Mouse (Mus musculus) cortical plate, adult 2 months (tissue): Measurements from ENCODE around the gene Cdk5rap3. TPM values are rescaled to one million over a fixed set of nuclear protein-coding genes. Genes with fewer than 3 reads are reported as not detected.

Source experiments
- H3K27ac ChIP-seq: fragments of 200-500 bp; 2 replicates; pipeline ENCODE4 v1.5.1; 2012; ENCODE audit warnings: low read length, control low read depth, inconsistent platforms; ENCODE audit not compliant: insufficient read depth
- H3K4me1 ChIP-seq: fragments of 200-500 bp; 2 replicates; pipeline ENCODE4 v1.6.1; 2011; ENCODE audit warnings: low read length; ENCODE audit not compliant: control insufficient read depth, insufficient read depth
- H3K4me3 ChIP-seq: fragments of 200-500 bp; 2 replicates; pipeline ENCODE4 v1.5.1; 2011; ENCODE audit warnings: mild to moderate bottlenecking, low read length, control low read depth; ENCODE audit not compliant: insufficient read depth
- CTCF ChIP-seq: fragments of 200-500 bp; IDR thresholded peaks from 2 replicates; pipeline ENCODE4 v1.5.1; 2011; ENCODE audit warnings: mild to moderate bottlenecking, control low read depth, low read length; ENCODE audit not compliant: insufficient read depth; ENCODE audit errors: extremely low read depth
- POLR2A ChIP-seq: fragments of 200-500 bp; IDR thresholded peaks from 2 replicates; pipeline ENCODE4 v1.6.1; 2011; ENCODE audit warnings: mild to moderate bottlenecking, low read length, control low read depth; ENCODE audit not compliant: insufficient read depth; ENCODE audit errors: extremely low read depth
- polyA plus RNA-seq: library from polyadenylated mRNA; depleted of rRNA; stranded (reverse); fragments of >200 nt; gene quantifications from 2 replicates; pipeline ENCODE4 v1.2.3, GENCODE M21; 2012; rRNA removed

Gene Cdk5rap3
- polyA plus RNA-seq = 42.9 and 44.8 TPM in 2 replicates

DNA sequence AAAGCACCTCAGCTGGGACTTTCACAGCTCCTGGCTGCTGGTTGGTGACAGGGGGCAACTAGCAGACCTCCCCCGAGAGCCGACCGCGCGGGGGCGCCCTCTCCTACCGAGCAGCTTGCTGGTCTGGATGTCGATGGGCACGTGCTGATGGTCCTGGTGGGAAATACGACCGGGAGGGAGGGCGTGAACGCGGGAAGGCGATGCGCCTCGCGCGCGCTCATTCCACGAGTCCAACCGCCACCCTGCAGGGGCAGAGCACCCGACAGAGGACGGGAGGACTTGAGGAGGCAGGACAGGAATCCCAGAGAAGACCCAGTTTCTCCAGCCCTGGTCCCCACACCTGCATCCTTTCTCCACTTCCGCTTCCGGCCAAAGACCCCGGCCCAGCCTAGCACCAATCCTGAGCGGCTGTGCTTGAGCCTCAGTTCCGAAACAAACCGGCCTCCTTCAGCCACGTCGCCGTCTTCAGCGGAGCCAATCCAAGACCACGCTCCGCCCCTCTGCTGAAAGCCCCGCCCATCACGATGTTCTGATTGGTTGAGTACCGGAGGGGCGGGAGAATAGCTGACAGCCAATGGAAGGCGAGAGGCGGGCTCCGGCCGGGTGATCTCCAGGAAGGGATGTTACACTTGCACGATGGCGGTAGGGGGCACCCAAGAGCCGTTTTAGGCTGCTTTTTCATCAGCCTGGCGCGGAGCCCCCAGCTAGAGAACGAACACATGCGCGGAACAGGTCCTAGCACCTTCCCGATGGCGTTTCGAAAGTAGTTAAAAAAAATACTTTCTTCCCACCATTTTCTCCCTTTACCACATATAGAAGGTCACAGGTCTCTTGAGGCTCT lies at the start of gene Cdk5rap3:
Gene Cdk5rap3 (minus strand): TSS at position 453 of the 841 bp plus-strand sequence.
- peak within 1 kb of the TSS; percentile 13; the same call in 1 of the 2 replicates for H3K27ac ChIP-seq
- TF ChIP-seq POLR2A (peak; percentile 79), CTCF (peak; percentile 71)
- H3K4me1 ChIP-seq = no peaks in the 10 kb centered on the region
- H3K4me3 ChIP-seq = peak within 1 kb of the TSS; percentile 82

DNA sequence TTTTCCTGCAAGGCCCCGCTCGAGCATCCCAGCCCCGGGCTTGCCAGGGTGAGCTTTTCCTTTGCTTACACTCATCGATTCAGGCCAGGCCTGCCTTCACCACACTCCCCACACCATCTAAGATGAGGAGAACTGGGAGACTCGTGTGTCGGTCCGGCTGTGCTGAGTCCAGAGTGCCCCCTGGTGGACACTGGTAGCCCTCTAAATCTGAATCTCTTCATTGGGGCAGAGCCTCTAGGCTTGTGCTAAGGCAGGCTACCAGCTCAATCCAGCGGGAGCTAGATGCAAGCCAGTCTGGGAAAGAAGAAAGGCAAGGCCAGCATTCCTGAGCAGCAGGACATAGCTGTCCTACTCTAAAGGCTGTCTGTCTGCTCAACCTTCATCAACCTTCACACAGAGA lies 47.3 kb upstream of the Cdk5rap3 start:
- TF ChIP-seq POLR2A (no peak), CTCF (peak; percentile 80)
- no peak overlapping the region for H3K27ac ChIP-seq
- H3K4me1 ChIP-seq = no peaks in the 10 kb centered on the region
- no peak overlapping the region for H3K4me3 ChIP-seq

DNA sequence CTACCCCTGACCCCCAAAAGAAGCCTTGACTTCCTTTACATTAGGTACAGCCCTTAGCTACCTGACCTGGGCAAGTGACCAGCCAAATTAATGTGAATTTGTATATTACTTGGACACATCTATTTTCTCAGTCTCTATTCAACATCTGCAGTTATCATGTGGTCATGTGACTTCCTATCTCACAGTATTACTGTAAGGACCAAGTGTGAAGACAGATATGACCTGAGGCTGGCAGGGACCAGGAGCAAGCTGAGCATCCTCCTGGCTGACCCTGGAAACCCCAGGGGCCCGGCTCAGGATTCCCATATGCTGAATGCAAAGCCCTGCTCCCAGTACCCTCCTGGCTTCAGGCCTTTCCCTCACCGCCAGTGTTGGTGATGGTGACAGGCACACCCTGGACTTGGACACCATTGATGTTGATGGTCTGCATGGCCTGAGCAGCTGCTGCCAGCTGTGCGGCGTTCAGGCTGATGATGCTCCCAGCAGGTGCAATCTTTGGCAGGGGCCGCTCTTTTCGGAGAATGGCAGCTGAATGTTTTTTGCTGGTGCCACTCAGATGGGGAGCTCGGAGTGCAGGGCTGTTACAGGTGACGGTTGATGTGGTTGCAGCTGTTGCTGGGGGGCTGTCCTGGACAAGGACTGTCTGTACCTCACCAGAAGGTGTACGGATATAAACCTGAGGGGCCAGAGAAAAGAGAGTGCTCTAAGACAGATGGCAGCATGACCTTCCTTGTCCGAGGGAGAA lies 40.9 kb upstream of the Cdk5rap3 start:
- H3K4me1 ChIP-seq = 0 out of 2 replicates have a peak, but pooled peaks cover under 1% of the 10 kb centered on the region
- TF ChIP-seq POLR2A (no peak), CTCF (no peak)
- H3K4me3 ChIP-seq = no peak overlapping the region
- H3K27ac ChIP-seq = no peak overlapping the region

DNA sequence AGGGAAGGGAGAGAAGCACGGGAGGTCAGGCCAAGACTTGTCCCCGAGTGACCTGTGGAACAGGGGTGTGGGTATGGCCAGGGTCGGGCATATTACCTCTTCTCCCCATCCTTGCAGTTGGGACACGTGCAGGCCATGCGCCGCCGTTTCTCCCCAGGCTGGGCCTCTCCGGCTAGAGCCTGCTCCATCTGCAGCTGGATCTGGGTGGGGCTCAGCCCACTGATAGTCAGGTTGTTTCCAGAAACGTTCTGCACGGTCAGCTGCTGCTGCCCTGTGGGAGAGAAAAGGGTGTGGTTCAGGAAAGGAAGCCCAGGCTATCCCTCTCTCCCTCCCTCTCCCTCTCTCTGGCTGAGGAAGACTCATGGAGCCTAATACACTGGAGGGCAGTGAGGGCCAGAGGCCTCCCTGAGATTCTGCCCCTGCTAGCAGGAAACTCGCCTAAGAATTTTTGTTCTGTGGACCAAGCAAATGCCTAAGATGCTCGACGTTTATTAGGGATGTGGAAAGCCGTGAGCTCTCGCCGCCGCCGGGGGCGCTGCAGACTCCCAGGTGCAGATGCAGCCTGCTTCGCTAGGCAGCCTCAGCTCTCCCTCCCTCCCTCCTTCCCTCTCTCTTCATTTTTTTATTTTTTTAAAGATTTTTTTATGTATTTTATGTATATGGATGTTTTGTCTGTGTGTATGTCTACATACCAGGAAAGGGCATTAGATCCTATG lies 39.9 kb upstream of the Cdk5rap3 start:
- Histone ChIP-seq H3K4me1 (0 out of 2 replicates have a peak, but pooled peaks cover 2% of the 10 kb centered on the region), H3K27ac (no peak overlapping the region), H3K4me3 (no peak overlapping the region)
- TF ChIP-seq CTCF (0 out of 2 replicates have a peak, but pooled peaks have one; percentile 29), POLR2A (no peak)

DNA sequence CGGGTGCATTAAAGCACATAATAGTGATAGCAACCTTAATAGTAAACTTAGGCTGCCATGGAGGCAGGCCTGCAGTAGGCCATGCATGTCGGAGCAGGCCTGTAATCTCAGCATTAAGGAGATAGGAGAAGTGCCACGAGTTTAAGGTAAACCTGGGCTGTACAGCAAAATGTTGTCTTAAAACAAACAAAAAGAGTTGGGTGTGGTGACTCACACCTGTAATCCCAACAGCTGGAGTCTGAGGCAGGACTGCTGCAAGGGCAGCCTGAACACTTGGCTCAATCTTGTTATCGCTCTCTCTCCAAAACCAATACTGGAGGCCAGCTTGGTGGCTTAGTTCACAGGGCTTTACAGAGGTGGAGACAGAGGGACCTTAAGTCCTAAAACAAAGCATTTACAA lies 38.8 kb upstream of the Cdk5rap3 start:
- 0 out of 2 replicates have a peak, but pooled peaks cover 2% of the 10 kb centered on the region for H3K4me1 ChIP-seq
- H3K27ac ChIP-seq = no peak overlapping the region
- TF ChIP-seq POLR2A = no peak
- H3K4me3 ChIP-seq = no peak overlapping the region

DNA sequence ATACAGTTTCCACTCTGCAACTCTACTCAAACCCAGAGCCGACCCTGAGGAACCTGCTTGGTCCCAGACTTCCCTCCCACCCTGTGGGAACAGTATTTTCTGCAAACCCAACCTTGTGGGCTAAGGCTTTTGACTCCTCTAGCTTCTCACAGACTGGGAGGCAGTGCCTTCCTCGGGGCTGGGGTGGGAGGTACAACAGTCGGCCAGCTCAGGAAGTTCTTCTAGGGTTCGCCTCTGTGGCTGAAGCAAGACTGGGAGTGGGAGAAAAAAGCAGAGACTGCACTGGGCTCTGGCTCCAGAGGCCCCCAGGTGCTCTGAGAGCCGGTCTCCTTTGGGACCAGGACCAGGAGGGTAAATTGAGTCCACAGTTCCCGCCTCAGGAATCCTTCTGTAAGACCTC lies 36.6 kb upstream of the Cdk5rap3 start:
- no peak overlapping the region for H3K27ac ChIP-seq
- TF ChIP-seq POLR2A = no peak
- TF ChIP-seq CTCF = no peak
- H3K4me1 ChIP-seq = 0 out of 2 replicates have a peak, but pooled peaks cover 2% of the 10 kb centered on the region
- H3K4me3 ChIP-seq = no peak overlapping the region

DNA sequence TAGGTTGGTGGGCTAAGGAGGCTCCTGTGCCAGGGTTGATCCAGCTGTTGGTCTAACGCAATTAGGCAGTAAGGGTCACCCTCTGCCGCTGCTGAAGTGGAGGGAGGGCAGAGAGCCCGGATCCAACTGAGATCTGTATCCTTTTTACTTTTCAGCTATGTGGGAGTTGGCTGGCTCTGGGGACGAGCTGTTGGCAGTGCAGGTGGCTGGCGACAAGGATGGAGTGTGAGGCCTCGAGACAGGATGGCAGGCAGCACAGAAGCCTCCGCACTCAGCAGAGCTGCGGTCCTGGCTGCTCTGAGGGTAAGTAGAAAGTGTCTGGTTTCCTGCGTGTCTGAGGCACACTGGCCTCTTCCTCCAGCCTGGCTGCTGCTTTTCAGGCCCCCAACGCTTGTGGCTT lies 36.1 kb upstream of the Cdk5rap3 start:
- Histone ChIP-seq H3K4me1 (0 out of 2 replicates have a peak, but pooled peaks cover 2% of the 10 kb centered on the region), H3K4me3 (no peak overlapping the region), H3K27ac (no peak overlapping the region)
- TF ChIP-seq POLR2A = no peak
- no peak for TF ChIP-seq CTCF

DNA sequence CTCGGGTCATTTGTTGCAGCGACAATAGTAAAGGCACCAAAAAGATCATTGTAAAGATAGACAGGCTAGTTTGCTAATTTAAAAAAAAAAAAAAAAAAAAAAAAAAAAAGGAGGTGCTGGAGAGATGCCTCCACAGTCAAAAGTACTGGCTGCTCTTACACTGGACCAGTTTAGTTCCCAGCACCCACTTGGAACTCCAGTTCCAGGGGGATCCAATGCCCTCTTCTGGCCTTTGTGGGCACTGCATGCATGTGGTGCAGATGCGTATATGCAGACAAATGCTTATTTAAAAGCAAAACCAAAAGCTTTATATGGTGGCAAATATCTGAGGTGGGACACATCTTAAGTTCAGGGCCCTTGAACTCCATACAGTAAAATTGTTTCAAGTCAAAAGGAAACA lies 34.5 kb upstream of the Cdk5rap3 start:
- Histone ChIP-seq H3K27ac (no peak overlapping the region), H3K4me3 (no peak overlapping the region), H3K4me1 (peaks cover 3% of the 10 kb centered on the region; the same call in 1 of the 2 replicates)
- TF ChIP-seq POLR2A (no peak), CTCF (0 out of 2 replicates have a peak, but pooled peaks have one; percentile 7)

DNA sequence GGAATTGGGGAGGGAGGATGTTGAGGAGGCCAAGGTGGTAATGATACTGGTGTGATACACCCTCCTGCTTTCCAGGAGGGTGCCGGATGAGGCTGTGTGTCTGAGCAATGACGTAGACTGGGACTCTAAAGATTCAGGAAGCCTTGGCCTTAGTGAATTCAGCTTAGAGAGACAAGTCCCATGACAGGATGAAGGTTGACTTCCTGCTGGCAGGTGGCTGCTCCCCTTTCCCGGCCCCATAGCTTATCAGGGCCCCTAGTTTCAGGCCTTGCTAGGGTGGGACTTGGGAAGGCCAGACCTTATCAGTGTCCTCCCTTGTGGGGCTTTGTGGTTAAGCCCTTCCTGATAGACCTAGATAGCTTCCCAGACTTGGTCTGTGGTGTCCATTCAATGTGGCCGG lies 31.6 kb upstream of the Cdk5rap3 start:
- no peak for TF ChIP-seq CTCF
- TF ChIP-seq POLR2A = no peak
- H3K27ac ChIP-seq = no peak overlapping the region
- peaks cover 3% of the 10 kb centered on the region; the same call in 1 of the 2 replicates for H3K4me1 ChIP-seq
- H3K4me3 ChIP-seq = no peak overlapping the region
